Mouse (Mus musculus) liver, adult 2 months (tissue): ENCODE measurements around the gene Ift46.

Experiments
- CTCF ChIP-seq: fragments of 200-500 bp; IDR thresholded peaks from 2 replicates; pipeline ENCODE4 v1.5.1; 2011; ENCODE audit warnings: low read depth, low read length, control low read depth
- POLR2A ChIP-seq: fragments of 200-500 bp; IDR thresholded peaks from 2 replicates; pipeline ENCODE4 v1.6.1; 2011; ENCODE audit warnings: low read length, control low read depth; ENCODE audit not compliant: insufficient read depth; ENCODE audit errors: extremely low read depth

DNA sequence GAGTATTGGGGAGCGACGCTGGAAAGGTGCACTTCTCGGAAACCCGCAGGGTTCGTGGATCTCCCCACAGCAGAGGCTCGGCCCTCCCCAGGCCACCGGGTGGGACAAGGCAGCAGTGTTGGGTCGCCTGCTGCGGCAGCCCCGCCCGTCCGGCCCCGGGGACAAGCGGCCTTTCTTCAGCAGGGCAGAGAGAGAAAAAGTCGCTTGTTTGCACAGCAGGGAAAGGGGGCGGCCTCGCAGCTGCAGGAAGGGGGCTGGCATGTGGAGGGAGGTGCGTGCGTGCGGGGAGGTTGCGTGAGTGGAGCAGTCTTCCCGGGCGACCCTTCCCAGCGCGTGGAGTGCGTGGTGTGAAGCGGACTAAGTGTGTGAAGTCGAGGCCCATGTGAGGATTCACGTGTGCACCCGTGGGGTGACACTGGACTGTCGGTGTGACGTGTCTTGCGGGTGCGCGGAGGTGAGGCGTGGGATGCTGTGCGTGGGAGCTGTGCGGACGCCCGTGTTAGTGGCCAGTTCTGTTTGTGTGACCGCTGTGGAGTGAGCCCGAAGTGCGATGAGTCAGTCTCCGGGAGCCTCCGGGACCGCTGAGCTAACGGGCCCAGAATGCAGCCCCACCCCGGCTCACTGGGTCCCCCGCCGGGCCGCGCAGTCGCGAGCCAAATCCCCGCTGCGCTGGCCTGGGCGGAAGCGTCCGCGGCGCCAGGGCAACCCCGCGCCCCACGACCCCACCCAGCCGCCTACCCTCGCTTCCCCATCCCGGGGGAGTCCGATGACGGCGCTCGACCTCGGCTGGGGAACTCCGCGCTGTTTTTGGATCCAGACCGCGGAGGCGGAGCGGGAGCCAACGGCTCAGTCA, 33.8 kb upstream of the Ift46 start:
- TF ChIP-seq CTCF (no peak), POLR2A (no peak)
